Mouse (Mus musculus) Patski (cell line): ENCODE results near the gene Pdzd2. TPM values are rescaled to one million over a fixed set of nuclear protein-coding genes. Genes with fewer than 3 reads are reported as not detected.

Source experiments
- ATAC-seq: fragments of 100-300 bp; one replicate; pipeline ENCODE4 v1.8.0; 2021
- CTCF ChIA-PET: fragments of 350-600 bp; sonication (Branson Sonifier 250); formaldehyde crosslinking; loops from one replicate; lab custom pipeline; 2022; ENCODE audit warnings: inconsistent platforms; lab: Charles Lee
- POLR2A ChIA-PET: fragments of 350-600 bp; sonication (Branson Sonifier 250); formaldehyde crosslinking; loops from one replicate; lab custom pipeline; 2022; ENCODE audit warnings: antibody characterized with exemption, inconsistent platforms; lab: Charles Lee
- DNase-seq: peaks from one replicate; pipeline ENCODE4 v3.0.0-alpha.2; 2011; ENCODE audit warnings: low read depth, low spot score
- H3K27me3 ChIP-seq: fragments of 371-371 bp; one replicate; pipeline ENCODE4 v1.5.1; 2021
- CTCF ChIP-seq: fragments of 100-300 bp; IDR thresholded peaks from one replicate; pipeline ENCODE4 v1.5.1; 2021
- in situ Hi-C: fragments of 300-500 bp; cut with MboI; formaldehyde crosslinking; loops from 3 replicates; pipeline ENCODE4 v1.11.1; 2018; ENCODE audit warnings: low pct_unique_long_range_greater_than_20kb, mixed read lengths
- polyA plus RNA-seq: library from polyadenylated mRNA; unstranded; gene quantifications from one replicate; pipeline ENCODE4 v1.2.3, GENCODE M21; 2021

The Pdzd2 gene
- polyA plus RNA-seq, 1 experiment from 2014 or later: 0.10 TPM

DNA sequence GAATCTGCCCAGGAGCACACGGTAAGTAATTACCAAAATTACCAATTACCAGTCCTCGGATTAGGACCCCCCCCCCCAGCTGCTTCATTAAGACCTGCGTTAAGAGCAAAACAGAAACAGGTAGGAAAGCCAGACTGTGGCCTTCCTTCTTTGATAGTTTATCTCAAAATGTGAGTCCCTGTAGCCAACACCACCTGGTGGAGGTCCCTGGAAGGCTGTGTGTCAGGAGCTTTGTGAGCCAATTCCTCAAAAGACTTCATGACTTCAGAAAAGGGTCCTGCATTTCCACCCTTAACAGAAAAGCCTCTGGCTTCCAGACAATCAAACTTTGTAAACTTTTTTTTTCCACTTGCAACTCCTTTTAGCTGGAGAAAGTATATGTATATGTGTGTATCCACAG lies 188.8 kb downstream of the Pdzd2 start:
- ATAC-seq: no peak
- ChIA-PET CTCF (interaction anchor here (1.1 to 1.7 kb wide), 2 partner anchors 25 to 171 kb away, joined by 3 to 5 read pairs; no protein-coding TSS in a partner anchor), POLR2A (no interaction called here)
- in situ Hi-C loops: loop anchor here (25.0 kb wide), 1 partner anchor 364 kb away; no protein-coding TSS in a partner anchor
- DNase-seq: no peak
- H3K27me3 ChIP-seq: peaks cover 21% of the 10 kb centered on the region
- no peak for TF ChIP-seq CTCF

DNA sequence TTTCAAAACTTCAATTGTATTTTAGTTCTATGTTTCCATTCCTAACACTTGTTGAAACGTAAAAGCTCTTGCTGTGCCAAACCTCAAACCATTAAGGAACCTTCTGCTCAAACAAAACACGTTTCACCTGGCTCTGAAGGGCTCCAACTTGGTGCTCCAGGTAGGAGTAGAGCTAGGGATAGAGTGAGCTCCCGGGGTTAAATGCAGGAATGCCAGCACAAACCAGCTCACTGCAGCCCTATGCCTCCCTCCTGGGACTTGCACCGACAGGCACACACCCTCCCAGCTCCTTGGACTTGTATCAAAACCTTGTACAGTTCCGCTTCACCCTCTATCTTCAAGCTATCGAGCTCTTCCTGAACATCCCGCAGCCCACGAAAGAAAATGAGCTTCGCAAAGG lies 189.3 kb downstream of the Pdzd2 start:
- ChIA-PET POLR2A (no interaction called here), CTCF (interaction anchor here (1.1 to 1.7 kb wide), 2 partner anchors 26 to 171 kb away, joined by 3 to 5 read pairs; no protein-coding TSS in a partner anchor)
- no peak for DNase-seq
- peaks cover 19% of the 10 kb centered on the region for H3K27me3 ChIP-seq
- no peak for TF ChIP-seq CTCF
- in situ Hi-C loops: loop anchor here (25.0 kb wide), 1 partner anchor 363 kb away; no protein-coding TSS in a partner anchor
- no peak for ATAC-seq

DNA sequence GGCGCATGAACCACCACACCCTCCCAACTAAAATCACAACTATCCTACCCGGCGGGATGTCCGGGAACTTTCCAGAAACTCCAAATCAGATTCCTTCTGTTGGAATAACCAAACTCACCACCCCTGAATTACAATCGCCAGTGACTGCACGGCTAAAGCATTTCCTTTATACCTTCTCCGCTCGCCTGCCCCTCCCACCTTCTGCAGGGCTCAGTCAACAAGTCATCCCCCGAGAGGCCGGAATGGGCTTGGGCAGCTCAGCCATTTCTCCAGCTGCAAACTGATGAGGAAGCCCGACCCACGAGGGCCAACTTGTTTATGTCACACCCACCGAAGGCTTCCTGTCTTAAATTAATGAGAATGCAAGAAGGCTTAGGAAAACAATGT lies 189.8 kb downstream of the Pdzd2 start:
- H3K27me3 ChIP-seq: peaks cover 18% of the 10 kb centered on the region
- TF ChIP-seq CTCF: no peak
- CTCF ChIA-PET: interaction anchor here (1.1 to 1.7 kb wide), 3 partner anchors 15 to 170 kb away, joined by 3 to 5 read pairs (median 4); no protein-coding TSS in a partner anchor
- POLR2A ChIA-PET: no interaction called here
- ATAC-seq (peak; percentile 57), DNase-seq (no peak)
- in situ Hi-C loops: loop anchor here (25.0 kb wide), 1 partner anchor 363 kb away; no protein-coding TSS in a partner anchor

DNA sequence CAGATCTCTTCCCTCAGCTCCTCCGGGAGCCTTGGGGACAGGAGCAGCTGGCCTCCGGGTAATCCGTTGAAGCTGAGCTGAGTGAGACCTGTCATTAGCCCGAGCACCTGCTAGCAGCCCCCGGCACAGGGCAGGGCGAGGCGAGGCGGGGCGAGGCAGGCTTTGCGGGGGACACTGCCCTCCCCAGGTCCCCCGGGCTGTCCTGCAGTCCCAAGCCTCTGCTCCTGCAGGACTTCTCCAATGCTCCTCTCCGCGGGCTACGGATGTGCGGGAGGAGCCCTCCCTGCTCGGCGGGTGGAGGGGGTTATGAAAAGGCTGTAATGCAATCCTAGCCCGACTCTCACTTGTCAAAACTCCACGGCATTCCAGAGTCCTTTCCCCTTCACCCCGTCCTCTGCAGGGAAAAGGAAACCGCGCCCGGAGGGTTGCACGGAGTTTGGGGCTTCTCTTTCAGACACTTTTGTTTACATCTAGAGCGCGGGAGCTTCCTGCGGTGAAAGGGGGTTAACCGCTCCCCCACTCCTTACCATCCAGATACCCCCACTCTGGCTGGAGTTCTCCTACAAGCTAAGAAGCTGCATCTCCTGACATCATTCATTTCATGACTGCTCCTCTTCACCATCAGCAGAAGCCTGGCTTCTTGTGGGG lies 190.3 kb downstream of the Pdzd2 start:
- CTCF ChIA-PET: interaction anchor here (1.4 kb wide), 1 partner anchor 15 kb away, joined by 4 read pairs; no protein-coding TSS in a partner anchor
- in situ Hi-C loops: no loop called here
- no peak for TF ChIP-seq CTCF

DNA sequence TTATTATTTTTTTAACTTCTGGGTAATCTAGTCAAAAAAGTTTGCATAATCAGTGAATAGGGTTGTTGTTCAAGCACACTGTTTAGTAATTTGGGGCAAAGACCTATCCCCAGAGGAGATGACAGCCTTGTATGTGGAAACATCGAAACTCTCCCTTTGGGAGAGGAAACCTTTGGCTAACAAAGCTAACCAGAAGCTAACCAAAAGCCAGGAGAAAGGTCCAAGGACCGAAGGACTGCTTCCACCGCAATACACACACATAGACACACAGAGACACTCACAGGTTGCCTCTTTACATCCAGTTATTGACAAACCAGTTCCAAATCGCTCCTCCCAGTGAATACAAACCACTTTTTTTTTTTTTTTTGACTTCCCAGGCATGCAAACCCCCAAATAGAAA lies 191.0 kb downstream of the Pdzd2 start:
- peaks cover 18% of the 10 kb centered on the region for H3K27me3 ChIP-seq
- ATAC-seq (no peak), DNase-seq (no peak)
- in situ Hi-C loops: no loop called here
- ChIA-PET CTCF (interaction anchor here (1.4 kb wide), 1 partner anchor 14 kb away, joined by 4 read pairs; no protein-coding TSS in a partner anchor), POLR2A (no interaction called here)
- TF ChIP-seq CTCF: no peak

More for the DNA sequence above, 190.3 kb downstream of the Pdzd2 start:
- DNase-seq (no peak), ATAC-seq (peak; percentile 31)
- POLR2A ChIA-PET: no interaction called here
- H3K27me3 ChIP-seq: peaks cover 18% of the 10 kb centered on the region

DNA sequence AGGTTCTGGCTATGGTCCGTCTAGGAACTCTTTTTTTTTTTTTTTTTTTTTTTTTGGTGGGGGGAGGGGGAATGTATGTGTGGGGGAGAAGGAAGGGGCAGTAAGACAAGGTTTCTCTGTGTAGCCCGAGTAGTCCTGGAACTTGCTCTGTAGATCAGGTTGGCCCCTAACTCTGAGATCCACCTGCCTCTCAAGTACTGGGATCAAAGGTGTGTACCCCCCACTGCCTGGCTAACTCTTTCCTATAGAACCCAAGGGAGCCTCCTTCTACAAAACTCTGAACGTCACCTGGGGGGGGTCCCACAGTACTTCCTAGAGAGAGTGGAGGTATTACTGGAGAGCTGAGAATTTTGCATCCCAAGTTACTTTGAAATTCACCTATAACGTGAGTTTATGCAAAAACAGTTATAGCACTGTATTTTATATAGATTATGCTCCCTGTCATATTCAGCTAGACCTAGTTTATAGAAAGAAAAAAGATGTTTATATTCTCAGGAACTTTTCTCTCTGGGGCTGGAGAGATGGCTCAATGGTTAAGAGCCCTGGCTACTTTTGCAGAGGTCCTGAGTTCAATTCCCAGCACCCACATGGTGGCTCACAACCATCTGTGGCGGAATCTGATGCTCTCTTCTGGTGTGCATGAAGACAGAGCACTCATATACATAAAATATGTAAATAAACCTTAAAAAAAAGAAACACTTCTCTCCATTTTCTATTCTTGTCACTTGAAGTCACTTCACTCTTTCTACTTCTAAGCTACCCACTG lies 191.9 kb downstream of the Pdzd2 start:
- in situ Hi-C loops: no loop called here
- peaks cover 18% of the 10 kb centered on the region for H3K27me3 ChIP-seq
- DNase-seq (no peak), ATAC-seq (no peak)
- ChIA-PET CTCF (interaction anchor here (1.3 kb wide), 1 partner anchor 12 kb away, joined by 3 read pairs; no protein-coding TSS in a partner anchor), POLR2A (no interaction called here)
- no peak for TF ChIP-seq CTCF

DNA sequence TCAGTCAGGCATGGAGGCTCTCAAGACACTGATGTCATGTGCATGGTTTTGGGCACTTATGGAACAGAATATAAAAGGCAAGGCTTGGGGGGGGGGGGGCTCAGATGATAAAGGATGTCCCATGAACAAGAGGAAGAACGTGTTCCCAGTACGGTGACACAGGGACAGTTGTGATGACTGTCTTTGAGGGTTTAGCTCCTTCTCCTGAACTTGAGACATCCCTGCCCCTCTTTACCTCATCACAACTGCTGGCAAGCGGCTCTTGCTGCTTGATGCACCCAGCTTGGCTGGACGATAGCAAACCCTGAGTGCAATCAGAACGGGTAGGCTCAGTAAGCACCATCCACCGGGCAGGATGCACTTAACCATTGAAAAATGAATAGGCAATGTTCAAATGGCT lies 192.9 kb downstream of the Pdzd2 start:
- ATAC-seq (no peak), DNase-seq (no peak)
- in situ Hi-C loops: no loop called here
- POLR2A ChIA-PET: no interaction called here
- no peak for TF ChIP-seq CTCF
- CTCF ChIA-PET: interaction anchor here (1.3 kb wide), 1 partner anchor 10 kb away, joined by 3 read pairs; no protein-coding TSS in a partner anchor
- peaks cover 18% of the 10 kb centered on the region for H3K27me3 ChIP-seq

DNA sequence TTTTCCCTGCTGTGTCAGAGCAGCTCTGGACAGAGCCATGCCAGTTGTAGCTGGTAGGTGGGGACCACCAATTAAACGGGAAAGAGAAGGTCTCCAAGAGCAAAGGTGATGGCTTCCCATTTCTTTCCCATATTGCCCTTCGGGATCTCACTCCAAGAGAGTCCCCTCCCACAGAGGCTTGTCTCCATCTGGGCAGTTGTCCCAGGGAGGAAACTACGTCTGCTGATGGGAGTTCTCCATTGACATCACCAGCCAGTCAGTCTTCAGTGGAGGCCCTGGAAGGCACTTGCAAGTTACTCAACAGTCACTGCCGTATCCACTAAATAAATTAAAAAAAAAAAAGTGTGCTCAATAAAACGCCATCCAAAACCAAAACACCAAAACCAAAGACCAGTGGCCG lies 194.1 kb downstream of the Pdzd2 start:
- peaks cover 18% of the 10 kb centered on the region for H3K27me3 ChIP-seq
- DNase-seq: no peak
- no peak for TF ChIP-seq CTCF
- in situ Hi-C loops: no loop called here
- ChIA-PET POLR2A (interaction anchor here (0.7 kb wide), 1 partner anchor 901 kb away, joined by 4 read pairs; no protein-coding TSS in a partner anchor), CTCF (interaction anchor here (1.4 kb wide), 1 partner anchor 11 kb away, joined by 4 read pairs; no protein-coding TSS in a partner anchor)
- ATAC-seq: no peak

DNA sequence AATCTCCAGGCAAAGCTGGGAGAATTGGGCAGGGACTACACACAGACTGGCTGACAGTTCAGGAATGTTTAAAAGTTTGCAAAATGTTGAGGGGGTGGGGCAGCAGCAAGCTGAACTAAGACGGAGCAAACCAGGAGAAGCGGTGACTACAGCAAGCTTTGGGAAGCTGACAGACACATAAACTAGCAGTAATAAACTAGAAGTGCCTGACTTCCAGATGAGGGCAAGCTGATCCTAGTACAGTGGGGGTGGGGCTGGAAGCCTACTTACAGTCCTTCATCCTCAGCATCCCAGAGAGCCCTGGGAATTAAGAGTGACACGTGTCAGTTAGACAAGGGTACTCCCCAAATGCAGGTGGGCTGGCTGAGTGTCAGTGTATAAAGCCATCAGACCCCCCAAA lies 194.5 kb downstream of the Pdzd2 start:
- CTCF ChIA-PET: interaction anchor here (0.9 to 1.4 kb wide), 2 partner anchors 11 to 175 kb away, joined by 3 to 4 read pairs; no protein-coding TSS in a partner anchor
- no peak for TF ChIP-seq CTCF
- in situ Hi-C loops: no loop called here
- POLR2A ChIA-PET: interaction anchor here (0.6 kb wide), 1 partner anchor 120 kb away, joined by 3 read pairs; no protein-coding TSS in a partner anchor
- H3K27me3 ChIP-seq: peaks cover 17% of the 10 kb centered on the region
- DNase-seq: no peak
- ATAC-seq: no peak

DNA sequence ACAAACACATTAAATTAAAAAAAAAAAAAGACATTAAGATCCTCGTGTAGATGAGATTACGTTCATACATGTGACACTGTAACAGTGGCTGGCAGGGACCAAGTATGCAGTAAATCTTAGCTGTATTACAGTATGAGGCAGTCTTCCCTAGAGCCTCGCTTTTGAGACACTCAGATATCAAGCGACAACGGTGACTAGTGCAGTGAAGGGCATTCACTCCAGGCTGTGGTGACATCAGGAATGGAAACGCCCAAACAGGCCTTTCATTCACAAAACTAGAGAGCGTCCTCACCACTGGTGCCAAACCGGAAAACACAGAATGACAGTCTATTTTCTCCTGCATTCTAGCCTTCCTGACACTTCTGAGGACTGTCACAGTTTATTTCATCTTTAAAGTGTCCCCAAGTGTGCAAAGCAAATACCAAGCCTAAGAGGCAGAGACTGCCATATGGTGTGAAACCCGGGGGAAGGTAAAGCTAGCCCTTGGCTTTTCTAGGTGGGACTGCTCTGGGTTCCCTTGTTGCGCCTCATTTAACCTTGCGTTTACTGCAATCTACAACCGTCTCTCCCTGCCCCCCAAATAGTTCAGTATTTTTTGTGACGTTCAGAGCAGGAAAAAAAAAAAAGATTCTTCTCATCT lies 195.9 kb downstream of the Pdzd2 start:
- ChIA-PET CTCF (no interaction called here), POLR2A (no interaction called here)
- TF ChIP-seq CTCF: no peak
- ATAC-seq (no peak), DNase-seq (no peak)
- in situ Hi-C loops: no loop called here
- H3K27me3 ChIP-seq: peaks cover 14% of the 10 kb centered on the region
